Mouse (Mus musculus) hindbrain, embryonic 11.5 days (tissue): ENCODE measurements around the gene Commd9. TPM values are rescaled to one million over a fixed set of nuclear protein-coding genes. Genes with fewer than 3 reads are reported as not detected.

Experiments used
- ATAC-seq: fragments of 200-750 bp; cut with Nextera tagmentation; 2 replicates; pipeline ENCODE4 v1.8.0; 2017; ENCODE audit warnings: mild to moderate bottlenecking, moderate TSS enrichment, moderate library complexity; ENCODE audit not compliant: low FRiP score
- DNase-seq: peaks from one replicate; pipeline ENCODE4 v3.0.0-alpha.2; 2015; ENCODE audit warnings: low spot score
- H3K27ac ChIP-seq: fragments of 300-500 bp; sonication (generic); 2 replicates; pipeline ENCODE4 v1.5.1; 2014; ENCODE audit warnings: mild to moderate bottlenecking, low read depth, low read length
- H3K27me3 ChIP-seq: fragments of 300-500 bp; sonication (generic); 2 replicates; pipeline ENCODE4 v1.6.1; 2014; ENCODE audit warnings: mild to moderate bottlenecking, low read length, moderate library complexity, mixed read lengths; ENCODE audit not compliant: control insufficient read depth, insufficient read depth
- H3K36me3 ChIP-seq: fragments of 300-500 bp; sonication (generic); 2 replicates; pipeline ENCODE4 v1.6.1; 2014; ENCODE audit warnings: mild to moderate bottlenecking, low read length, moderate library complexity, mixed read lengths; ENCODE audit not compliant: control insufficient read depth, insufficient read depth
- H3K4me1 ChIP-seq: fragments of 300-500 bp; sonication (generic); replicated peaks from 2 replicates; pipeline ENCODE4 v1.6.1; 2014; ENCODE audit warnings: low read length, mixed read lengths; ENCODE audit not compliant: control insufficient read depth, insufficient read depth
- H3K4me2 ChIP-seq: fragments of 300-500 bp; sonication (generic); replicated peaks from 2 replicates; pipeline ENCODE4 v1.6.1; 2014; ENCODE audit warnings: mild to moderate bottlenecking, low read depth, low read length
- H3K4me3 ChIP-seq: fragments of 300-500 bp; sonication (generic); 2 replicates; pipeline ENCODE4 v1.5.1; 2014; ENCODE audit warnings: low read depth, low read length
- H3K9ac ChIP-seq: fragments of 300-500 bp; sonication (generic); 2 replicates; pipeline ENCODE4 v1.6.1; 2014; ENCODE audit warnings: low read depth, low read length
- H3K9me3 ChIP-seq: fragments of 300-500 bp; sonication (generic); 2 replicates; pipeline ENCODE4 v1.6.1; 2016; ENCODE audit warnings: low read length; ENCODE audit not compliant: control insufficient read depth
- WGBS: fragments of 180-500 bp; shearing (Covaris S2); extraction: QIAGEN DNeasy Blood & Tissue Kit; methylation state at CpG from one replicate; pipeline ENCODE4 v1.1.7; 2014; 5-methylcytosine and 5-hydroxymethylcytosine counted together
- polyA plus RNA-seq: library from polyadenylated mRNA; unstranded; fragments of >200 nt; fragmentation: Nextera tagmentation; extraction: Ambion mirVana; gene quantifications from 2 replicates; pipeline ENCODE4 v1.2.1, GENCODE M21; 2014

The Commd9 gene
- 78.2 and 79.3 TPM in 2 replicates for polyA plus RNA-seq

- peak within 1 kb of the TSS; percentile 63 for H3K4me3 ChIP-seq
- H3K9me3 ChIP-seq, result no peaks in the 10 kb centered on the region
- peak within 1 kb of the TSS; percentile 72 for H3K9ac ChIP-seq
- H3K4me2 ChIP-seq, result peak within 1 kb of the TSS; percentile 72
- H3K27ac ChIP-seq, result 0 out of 2 replicates have a peak within 1 kb of the TSS, but pooled peaks have one; percentile 21
- WGBS, result 13% methylated on average over 22 of the region's 22 CpGs
- DNase-seq (peak; percentile 93), ATAC-seq (peak; percentile 92)
- no peaks in the 10 kb centered on the region for H3K4me1 ChIP-seq
- H3K27me3 ChIP-seq, result 0 out of 2 replicates have a peak, but pooled peaks cover 2% of the 10 kb centered on the region
- no peaks in the 10 kb centered on the region for H3K36me3 ChIP-seq
Measured at GRCm38 (mm10) chr2:101885768-101886438, at the start of gene Commd9. Commd9 (plus strand) TSS chr2:101886247.

GRCm38 (mm10) chr2:101842756-101843155 lies 43.3 kb upstream of the Commd9 start:
- Histone ChIP-seq H3K9ac (no peak overlapping the region), H3K36me3 (no peaks in the 10 kb centered on the region), H3K4me2 (no peak overlapping the region), H3K9me3 (no peaks in the 10 kb centered on the region), H3K27ac (no peak overlapping the region), H3K4me3 (no peak overlapping the region), H3K4me1 (no peaks in the 10 kb centered on the region), H3K27me3 (no peaks in the 10 kb centered on the region)
- no peak for DNase-seq
- ATAC-seq, result no peak
- WGBS, result 87% methylated on average over 7 of the region's 7 CpGs

- H3K9ac ChIP-seq, result no peak overlapping the region
- DNase-seq (no peak), ATAC-seq (no peak)
- WGBS, result 78% methylated on average over 7 of the region's 7 CpGs
- H3K9me3 ChIP-seq, result no peaks in the 10 kb centered on the region
- no peaks in the 10 kb centered on the region for H3K4me1 ChIP-seq
- H3K4me3 ChIP-seq, result no peak overlapping the region
- no peak overlapping the region for H3K27ac ChIP-seq
- H3K4me2 ChIP-seq, result no peak overlapping the region
- H3K27me3 ChIP-seq, result no peaks in the 10 kb centered on the region
- no peaks in the 10 kb centered on the region for H3K36me3 ChIP-seq
Measured at GRCm38 (mm10) chr2:101854792-101855191, 31.3 kb upstream of the Commd9 start.

GRCm38 (mm10) chr2:101856174-101856573 lies 29.9 kb upstream of the Commd9 start:
- DNase-seq, result no peak
- H3K4me2 ChIP-seq, result no peak overlapping the region
- ATAC-seq, result no peak
- H3K9me3 ChIP-seq, result no peaks in the 10 kb centered on the region
- H3K4me3 ChIP-seq, result no peak overlapping the region
- no peaks in the 10 kb centered on the region for H3K27me3 ChIP-seq
- H3K9ac ChIP-seq, result no peak overlapping the region
- no peaks in the 10 kb centered on the region for H3K4me1 ChIP-seq
- no peaks in the 10 kb centered on the region for H3K36me3 ChIP-seq
- H3K27ac ChIP-seq, result no peak overlapping the region
- 84% methylated on average over 9 of the region's 9 CpGs for WGBS

- Histone ChIP-seq H3K9ac (no peak overlapping the region), H3K9me3 (no peaks in the 10 kb centered on the region), H3K4me1 (no peaks in the 10 kb centered on the region), H3K27me3 (no peaks in the 10 kb centered on the region), H3K36me3 (no peaks in the 10 kb centered on the region), H3K4me2 (no peak overlapping the region), H3K4me3 (no peak overlapping the region), H3K27ac (no peak overlapping the region)
- ATAC-seq (no peak), DNase-seq (no peak)
- whole genome bisulfite sequencing, result 95% methylated on average over 3 of the region's 3 CpGs
Measured at GRCm38 (mm10) chr2:101860920-101861485, 25.0 kb upstream of the Commd9 start.

GRCm38 (mm10) chr2:101862219-101863123 lies 23.6 kb upstream of the Commd9 start:
- ATAC-seq (no peak), DNase-seq (no peak)
- H3K36me3 ChIP-seq, result no peaks in the 10 kb centered on the region
- WGBS, result 81% methylated on average over 15 of the region's 15 CpGs
- H3K4me3 ChIP-seq, result no peak overlapping the region
- no peak overlapping the region for H3K27ac ChIP-seq
- H3K9me3 ChIP-seq, result no peaks in the 10 kb centered on the region
- H3K4me1 ChIP-seq, result no peaks in the 10 kb centered on the region
- H3K27me3 ChIP-seq, result no peaks in the 10 kb centered on the region
- H3K4me2 ChIP-seq, result no peak overlapping the region
- H3K9ac ChIP-seq, result no peak overlapping the region

- H3K4me3 ChIP-seq, result no peak overlapping the region
- no peak overlapping the region for H3K9ac ChIP-seq
- no peaks in the 10 kb centered on the region for H3K27me3 ChIP-seq
- WGBS, result 91% methylated on average over 4 of the region's 4 CpGs
- H3K4me1 ChIP-seq, result no peaks in the 10 kb centered on the region
- H3K4me2 ChIP-seq, result no peak overlapping the region
- no peaks in the 10 kb centered on the region for H3K9me3 ChIP-seq
- no peaks in the 10 kb centered on the region for H3K36me3 ChIP-seq
- ATAC-seq (no peak), DNase-seq (no peak)
- H3K27ac ChIP-seq, result no peak overlapping the region
Measured at GRCm38 (mm10) chr2:101868683-101869082, 17.4 kb upstream of the Commd9 start.

GRCm38 (mm10) chr2:101871179-101871578 lies 14.9 kb upstream of the Commd9 start:
- ATAC-seq, result no peak
- H3K9ac ChIP-seq, result no peak overlapping the region
- H3K4me2 ChIP-seq, result no peak overlapping the region
- H3K36me3 ChIP-seq, result no peaks in the 10 kb centered on the region
- H3K4me1 ChIP-seq, result no peaks in the 10 kb centered on the region
- no peaks in the 10 kb centered on the region for H3K27me3 ChIP-seq
- DNase-seq, result peak; percentile 78
- no peak overlapping the region for H3K4me3 ChIP-seq
- no peak overlapping the region for H3K27ac ChIP-seq
- H3K9me3 ChIP-seq, result no peaks in the 10 kb centered on the region
- WGBS, result 33% methylated on average over 14 of the region's 14 CpGs
